Mouse (Mus musculus) cerebellum, postnatal 25 days (tissue): ENCODE measurements at regions not wholly inside any gene's neighbourhood (a gene's known extent, or its start where the extent isn't known, plus 50 kb on each side); places are given as distances from the start of the nearest gene placed in this dataset.

Experiments
- DNase-seq, 2 experiments: peaks; one replicate each; pipeline ENCODE4 v3.0.0; 2021; ENCODE audit warnings: mixed read lengths in 2 of 2

DNA sequence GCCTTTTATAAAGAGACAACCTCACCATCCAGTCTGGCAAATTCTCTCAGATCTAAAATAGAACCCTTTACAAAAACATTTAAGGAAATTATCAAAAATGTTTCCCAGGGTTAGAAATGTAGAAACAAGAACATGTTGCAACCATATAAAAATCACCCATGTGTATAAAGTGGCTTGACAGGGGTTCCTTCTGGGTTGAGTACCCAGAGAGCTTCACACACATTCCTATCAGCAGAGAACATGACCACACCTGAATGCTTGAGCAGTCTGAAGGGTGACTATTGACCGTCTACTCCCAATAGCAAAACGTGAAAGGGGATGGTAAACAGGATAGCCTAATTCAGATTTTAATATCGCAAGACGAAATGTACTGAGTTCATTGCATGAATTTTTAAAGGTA lies 57.8 kb upstream of the Zfand5 start:
- no peak for DNase-seq

- no peak for DNase-seq
These were observed 78.6 kb upstream of the Zfand5 start for GRCm38 (mm10) chr19:21193461-21193860.

DNA sequence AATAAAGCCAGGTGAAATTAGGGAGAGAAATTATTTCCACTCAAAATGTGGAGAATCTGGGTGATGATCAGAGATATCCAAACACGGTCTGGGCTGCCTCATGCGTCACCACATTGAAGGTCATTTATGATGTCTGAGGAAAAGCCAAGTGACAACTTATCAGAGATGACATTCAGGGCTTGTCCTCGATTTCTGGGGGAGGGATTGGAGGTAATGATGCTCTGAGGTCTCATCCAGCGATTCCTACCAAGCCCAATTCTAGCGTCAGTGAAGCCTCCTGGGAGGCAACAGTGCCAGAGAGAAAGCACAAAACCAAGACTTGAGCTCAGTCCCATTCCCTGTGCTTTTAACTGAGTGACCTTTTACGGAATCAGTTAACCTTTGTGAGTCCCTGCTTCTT lies 79.5 kb upstream of the Zfand5 start:
- no peak for DNase-seq

GRCm38 (mm10) chr19:21189216-21189615 lies 82.9 kb upstream of the Zfand5 start:
- no peak for DNase-seq

DNA sequence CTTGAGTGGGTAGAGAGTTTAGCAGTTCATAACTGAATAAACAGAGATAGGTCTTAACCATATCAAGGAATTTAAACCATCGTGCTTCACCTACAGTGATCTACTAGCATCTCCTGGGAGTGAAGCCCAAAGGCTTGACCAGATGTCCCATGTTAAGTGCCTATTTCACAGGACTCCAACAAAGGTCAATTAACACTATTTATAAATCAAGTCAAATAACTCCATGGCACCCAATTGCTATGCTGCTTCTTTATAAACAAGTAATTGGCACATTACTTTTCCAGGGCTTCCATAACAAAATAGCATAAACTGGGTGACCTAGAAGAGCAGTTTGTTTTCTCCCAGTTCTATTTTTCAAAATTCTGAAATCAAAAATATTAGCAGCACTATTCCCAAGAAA lies 85.4 kb upstream of the Zfand5 start:
- DNase-seq = no peak

DNA sequence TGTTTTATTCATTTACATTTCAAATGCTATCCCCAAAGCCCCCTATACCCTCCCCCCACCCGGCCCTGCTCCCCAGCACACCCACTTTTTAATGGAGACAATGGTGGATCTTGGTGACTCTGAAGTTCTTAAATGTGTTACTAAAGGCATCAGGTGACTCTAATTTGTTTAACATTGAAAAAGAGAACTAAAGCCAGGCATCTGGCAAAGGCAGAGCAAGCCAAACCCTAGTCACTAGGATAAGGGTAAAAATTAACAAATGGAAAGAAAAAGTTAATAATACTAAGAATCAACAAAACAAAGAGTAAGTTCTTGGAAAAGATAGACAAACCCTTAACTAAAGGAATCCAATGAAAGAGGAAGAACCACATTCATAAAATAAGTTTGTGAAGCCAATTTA lies 86.1 kb upstream of the Zfand5 start:
- no peak for DNase-seq

GRCm38 (mm10) chr19:21183028-21183427 lies 89.0 kb upstream of the Zfand5 start:
- DNase-seq = no peak

DNA sequence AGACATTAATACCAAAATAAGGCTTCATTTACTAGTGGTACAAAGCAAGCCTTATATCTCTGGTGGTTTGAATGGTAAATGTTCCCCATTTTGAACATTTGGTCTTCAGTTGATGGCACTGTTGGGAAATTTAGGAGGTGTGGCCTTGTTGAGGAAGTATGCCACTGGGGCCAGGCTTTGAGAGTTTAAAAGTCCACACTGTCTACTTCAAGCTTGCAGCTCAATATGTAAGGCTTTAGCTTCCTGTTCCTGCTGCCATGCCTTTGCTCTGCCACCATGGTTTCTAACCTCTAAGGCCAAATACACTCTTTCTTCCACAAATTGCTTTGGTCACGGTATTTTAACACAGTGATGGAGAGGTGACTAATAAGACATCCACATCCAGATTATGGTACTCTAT lies 92.2 kb upstream of the Zfand5 start:
- no peak for DNase-seq

DNA sequence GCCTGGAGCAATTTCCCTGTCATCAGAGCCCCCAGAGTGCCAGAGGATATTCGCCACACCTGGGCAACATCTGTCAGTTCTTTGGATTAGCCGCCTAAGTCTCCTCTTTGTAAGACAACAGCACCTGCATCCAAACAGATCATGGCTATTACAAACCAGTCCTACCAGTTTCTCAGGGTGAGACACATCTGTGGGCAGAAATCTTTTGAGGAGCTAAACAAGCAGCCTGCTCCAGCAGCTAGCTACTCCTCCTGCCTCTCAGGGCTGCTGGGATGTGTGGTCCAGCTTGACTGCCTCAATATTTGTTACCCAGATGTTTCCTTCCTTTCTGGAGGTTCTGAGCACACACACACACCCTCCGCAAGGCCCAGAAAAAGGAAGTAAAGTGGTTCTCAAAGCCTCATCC lies 96.6 kb upstream of the Zfand5 start:
- no peak for DNase-seq

- no peak for DNase-seq
These were observed 97.4 kb upstream of the Zfand5 start for GRCm38 (mm10) chr19:21174636-21175035.

- no peak for DNase-seq
These were observed 98.1 kb upstream of the Zfand5 start for GRCm38 (mm10) chr19:21173896-21174483.

- no peak for DNase-seq
These were observed 100.9 kb upstream of the Zfand5 start for GRCm38 (mm10) chr19:21171191-21171590.

GRCm38 (mm10) chr19:21170785-21171184 lies 101.3 kb upstream of the Zfand5 start:
- no peak for DNase-seq

GRCm38 (mm10) chr19:21166939-21167338 lies 105.1 kb upstream of the Zfand5 start:
- no peak for DNase-seq

DNA sequence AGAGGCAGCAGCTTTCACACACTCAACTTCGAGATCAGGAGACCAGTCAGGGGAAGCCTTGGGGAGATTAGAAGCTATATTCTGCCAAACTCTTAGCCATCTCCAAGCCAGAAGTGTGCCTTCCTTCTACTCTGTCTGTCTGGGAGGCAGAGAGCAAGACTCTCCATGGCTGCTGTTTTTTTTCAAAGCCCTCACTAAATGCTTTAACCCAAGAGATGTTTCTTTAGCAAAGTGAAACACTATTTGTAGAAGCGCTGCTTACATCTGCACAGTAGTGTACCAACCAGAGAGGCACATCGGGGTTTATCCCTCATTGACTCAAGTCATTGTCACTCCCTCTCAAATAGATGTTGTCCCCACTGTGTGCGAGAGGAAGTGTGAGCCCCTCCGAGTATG lies 105.6 kb upstream of the Zfand5 start:
- no peak for DNase-seq

DNA sequence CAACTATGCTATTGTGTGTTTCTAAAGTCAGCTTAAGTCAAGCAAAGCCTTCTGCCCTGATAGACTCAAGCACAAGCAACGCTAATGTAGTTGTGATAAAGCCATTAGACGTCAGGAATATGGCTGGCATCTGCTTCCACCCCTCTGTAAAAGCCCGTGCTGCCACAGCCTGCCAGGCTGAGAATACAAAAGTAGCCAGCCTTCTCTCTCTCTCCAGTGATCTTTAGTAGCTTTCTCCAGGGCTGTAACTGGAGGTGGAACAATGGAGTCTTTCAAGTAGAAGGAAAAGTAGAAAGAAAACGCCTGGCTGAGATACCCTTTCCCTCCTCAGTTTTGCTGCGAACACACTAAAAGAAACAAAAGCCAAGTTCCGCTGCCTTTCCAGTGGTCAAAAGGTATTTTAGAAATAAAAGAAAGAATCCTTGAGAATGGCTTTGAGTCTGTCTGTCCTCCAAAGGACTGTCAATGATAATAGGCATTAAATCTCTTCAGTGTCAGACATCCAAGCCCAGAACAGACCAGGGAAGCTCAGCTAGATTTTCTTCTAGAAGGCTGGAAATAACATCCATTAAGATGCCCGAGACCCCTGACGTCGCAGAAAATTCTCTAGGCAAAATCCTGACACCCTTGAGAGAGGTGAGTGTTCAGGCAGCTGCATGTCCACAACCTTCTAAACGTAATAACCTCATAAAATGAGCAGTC lies 106.2 kb upstream of the Zfand5 start:
- no peak for DNase-seq

DNA sequence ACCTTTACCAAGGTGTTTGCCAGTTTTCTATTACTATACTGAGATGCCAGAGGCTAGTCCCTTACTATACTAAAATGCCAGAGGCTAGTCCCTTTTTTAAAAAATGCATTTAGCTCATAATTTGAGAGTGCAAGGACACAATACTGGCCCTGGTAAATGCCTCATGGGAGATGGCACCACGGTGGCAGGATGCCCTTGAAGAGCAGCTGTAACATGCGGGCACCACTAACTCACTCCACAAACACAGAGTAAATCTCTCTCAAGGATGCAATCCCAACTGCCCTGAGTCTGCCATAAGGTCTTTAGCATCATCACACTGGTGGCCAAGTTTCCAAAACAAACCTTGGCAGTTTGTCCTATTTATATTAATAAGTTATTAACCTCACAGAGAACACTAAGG lies 108.1 kb upstream of the Zfand5 start:
- DNase-seq = no peak

GRCm38 (mm10) chr19:21160946-21161345 lies 111.1 kb upstream of the Zfand5 start:
- no peak for DNase-seq

GRCm38 (mm10) chr19:21159189-21160137 lies 112.6 kb upstream of the Zfand5 start:
- DNase-seq = no peak

GRCm38 (mm10) chr19:21154162-21154561 lies 117.9 kb upstream of the Zfand5 start:
- DNase-seq = no peak

DNA sequence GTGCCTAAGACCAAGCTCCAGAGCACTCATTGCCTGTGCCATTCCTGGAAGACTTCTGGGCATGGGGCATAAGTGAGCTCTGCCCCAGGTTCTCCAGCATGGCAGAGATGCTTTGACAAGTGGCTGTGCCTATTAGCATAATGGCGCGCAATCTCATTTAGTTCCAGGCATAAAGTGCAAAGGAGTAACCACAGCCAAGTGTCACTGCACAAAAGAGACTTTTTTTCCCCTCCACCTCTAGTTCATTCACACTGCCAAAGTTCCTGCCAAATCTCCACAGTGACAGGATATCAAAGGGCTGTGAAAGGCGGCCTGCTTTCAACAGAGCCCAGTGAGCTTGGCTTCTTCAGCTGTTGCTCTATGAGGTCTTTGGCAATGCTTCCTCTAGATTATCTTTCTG lies 120.1 kb upstream of the Zfand5 start:
- DNase-seq = peak; percentile 72 to 80

DNA sequence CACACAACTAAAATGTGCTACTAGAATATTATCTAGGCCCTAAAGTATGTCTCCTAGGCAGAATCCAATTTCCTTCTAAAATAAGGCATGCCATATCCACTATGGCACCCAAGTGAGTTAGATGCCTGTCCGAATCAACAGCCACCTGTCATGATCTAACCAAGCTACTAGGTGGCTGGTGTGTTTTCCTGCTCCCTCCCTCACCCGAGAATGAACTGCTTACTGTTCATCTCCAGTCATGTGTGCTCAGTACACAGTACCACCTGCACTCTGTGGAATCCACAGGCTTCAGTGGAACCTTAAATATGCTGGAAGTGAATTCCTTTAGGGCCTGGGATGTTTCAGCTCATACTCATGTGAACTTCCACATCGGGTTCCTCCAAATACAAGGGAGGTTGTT lies 121.2 kb upstream of the Zfand5 start:
- peak; percentile 68 to 79 for DNase-seq

DNA sequence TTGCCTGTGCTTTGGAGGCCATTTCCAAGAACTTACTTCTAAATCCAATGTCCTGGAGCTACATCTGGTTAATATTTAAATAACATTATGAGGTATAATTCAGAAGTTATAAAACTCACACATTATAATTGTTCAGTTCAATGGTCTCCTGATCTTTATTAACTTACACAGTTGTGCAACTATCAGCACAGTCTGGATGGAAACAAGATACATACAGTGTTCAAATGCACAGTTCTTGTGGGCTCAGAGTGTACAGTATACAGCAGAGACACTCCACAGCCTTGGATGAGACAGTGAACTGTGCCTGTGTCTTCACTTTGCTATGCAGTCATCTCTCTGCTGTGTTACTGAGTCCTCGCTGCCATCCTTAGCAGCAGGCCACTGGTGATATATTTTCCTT lies 121.8 kb upstream of the Zfand5 start:
- DNase-seq = no peak

DNA sequence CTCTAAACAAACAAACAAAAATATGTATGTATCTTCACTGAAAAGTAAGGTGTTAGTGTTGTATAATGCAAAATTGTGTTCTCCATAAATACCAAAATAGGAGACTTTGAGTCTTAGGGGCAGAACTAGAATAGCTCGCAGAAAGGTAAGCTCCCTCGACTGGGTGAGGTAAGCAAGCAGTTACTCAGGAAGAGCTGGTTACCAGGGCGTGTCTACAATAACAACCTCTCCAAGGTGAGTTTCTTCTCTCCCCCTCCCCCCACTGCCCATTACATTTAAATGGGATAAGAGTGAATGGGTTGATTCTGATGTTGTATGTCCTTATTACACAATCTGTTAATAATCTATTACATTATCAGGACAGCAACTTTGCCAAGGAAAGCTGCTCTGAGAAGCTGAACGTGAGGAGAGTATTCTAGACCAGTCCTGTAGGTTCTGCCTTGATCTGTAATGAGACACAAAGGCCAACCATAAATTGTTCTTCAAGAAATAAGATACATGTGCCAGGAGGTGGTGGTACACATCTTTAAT lies 125.2 kb upstream of the Zfand5 start:
- DNase-seq = no peak
